Mouse (Mus musculus): ENCODE results near the gene Tnni1. TPM values are rescaled to one million over a fixed set of nuclear protein-coding genes. Genes with fewer than 3 reads are reported as not detected.

The Tnni1 gene
- total and polyA plus RNA-seq, 2 experiments, result 0.46 TPM; not detected in 1

- Histone ChIP-seq H3K9ac (ENCODE audit: low read depth, low read length) (no peak overlapping the region), H3K4me1 (ENCODE audit: control insufficient read depth, insufficient read depth, low read length) (no peaks in the 10 kb centered on the region), H3K4me3 (ENCODE audit: insufficient read depth, low read depth, low read length) (no peak overlapping the region), H3K27me3 (ENCODE audit: control insufficient read depth, insufficient read depth, low read length) (no peaks in the 10 kb centered on the region), H3K36me3 (ENCODE audit: control insufficient read depth, insufficient read depth, low read length) (no peaks in the 10 kb centered on the region), H3K79me2 (ENCODE audit: control insufficient read depth, insufficient read depth, low read length) (no peaks in the 10 kb centered on the region), H3K27ac (replicated peaks; ENCODE audit: insufficient read depth, low read depth, low read length) (no peak overlapping the region)
- no peak for DNase-seq (ENCODE audit: extremely low read depth, low read depth, low spot score)
- 62% methylated on average over 10 of the region's 10 CpGs for WGBS
- no peak for TF ChIP-seq CTCF (IDR thresholded peaks at IDR 0.05; ENCODE audit: low read depth, low read length)
- no peak for TF ChIP-seq POLR2A (IDR thresholded peaks at IDR 0.05; ENCODE audit: extremely low read depth, insufficient read depth, low read length)
Measured at GRCm38 (mm10) chr1:135807546-135807945, 28.3 kb downstream of the Tnni1 start.

- H3K36me3 ChIP-seq (ENCODE audit: control insufficient read depth, insufficient read depth, low read length), result no peaks in the 10 kb centered on the region
- no peaks in the 10 kb centered on the region for H3K27me3 ChIP-seq (ENCODE audit: control insufficient read depth, insufficient read depth, low read length)
- no peaks in the 10 kb centered on the region for H3K4me1 ChIP-seq (ENCODE audit: control insufficient read depth, insufficient read depth, low read length)
- no peak for TF ChIP-seq CTCF (IDR thresholded peaks at IDR 0.05; ENCODE audit: low read depth, low read length)
- TF ChIP-seq POLR2A (IDR thresholded peaks at IDR 0.05; ENCODE audit: extremely low read depth, insufficient read depth, low read length), result no peak
- H3K27ac ChIP-seq (replicated peaks; ENCODE audit: insufficient read depth, low read depth, low read length), result no peak overlapping the region
- no peak for DNase-seq (ENCODE audit: extremely low read depth, low read depth, low spot score)
- no peak overlapping the region for H3K4me3 ChIP-seq (ENCODE audit: insufficient read depth, low read depth, low read length)
- no peak overlapping the region for H3K9ac ChIP-seq (ENCODE audit: low read depth, low read length)
- no peaks in the 10 kb centered on the region for H3K79me2 ChIP-seq (ENCODE audit: control insufficient read depth, insufficient read depth, low read length)
- 54% methylated on average over 2 of the region's 2 CpGs for WGBS
Measured at GRCm38 (mm10) chr1:135810180-135810579, 30.9 kb downstream of the Tnni1 start.

- peak; percentile 99 for TF ChIP-seq CTCF (IDR thresholded peaks at IDR 0.05; ENCODE audit: low read depth, low read length)
- TF ChIP-seq POLR2A (IDR thresholded peaks at IDR 0.05; ENCODE audit: extremely low read depth, insufficient read depth, low read length), result no peak
- Histone ChIP-seq H3K79me2 (ENCODE audit: control insufficient read depth, insufficient read depth, low read length) (no peaks in the 10 kb centered on the region), H3K27ac (replicated peaks; ENCODE audit: insufficient read depth, low read depth, low read length) (no peak overlapping the region), H3K9ac (ENCODE audit: low read depth, low read length) (no peak overlapping the region), H3K27me3 (ENCODE audit: control insufficient read depth, insufficient read depth, low read length) (no peaks in the 10 kb centered on the region), H3K4me1 (ENCODE audit: control insufficient read depth, insufficient read depth, low read length) (no peaks in the 10 kb centered on the region), H3K4me3 (ENCODE audit: insufficient read depth, low read depth, low read length) (no peak overlapping the region), H3K36me3 (ENCODE audit: control insufficient read depth, insufficient read depth, low read length) (no peaks in the 10 kb centered on the region)
- 34% methylated on average over 7 of the region's 7 CpGs for WGBS
- peak; percentile 59 for DNase-seq (ENCODE audit: extremely low read depth, low read depth, low spot score)
Measured at GRCm38 (mm10) chr1:135811016-135811646, 31.9 kb downstream of the Tnni1 start.

GRCm38 (mm10) chr1:135812205-135812604 lies 33.0 kb downstream of the Tnni1 start:
- WGBS, result 82% methylated on average over 3 of the region's 3 CpGs
- no peaks in the 10 kb centered on the region for H3K4me1 ChIP-seq (ENCODE audit: control insufficient read depth, insufficient read depth, low read length)
- no peaks in the 10 kb centered on the region for H3K79me2 ChIP-seq (ENCODE audit: control insufficient read depth, insufficient read depth, low read length)
- H3K27me3 ChIP-seq (ENCODE audit: control insufficient read depth, insufficient read depth, low read length), result no peaks in the 10 kb centered on the region
- H3K36me3 ChIP-seq (ENCODE audit: control insufficient read depth, insufficient read depth, low read length), result no peaks in the 10 kb centered on the region
- H3K9ac ChIP-seq (ENCODE audit: low read depth, low read length), result no peak overlapping the region
- no peak overlapping the region for H3K4me3 ChIP-seq (ENCODE audit: insufficient read depth, low read depth, low read length)
- no peak for DNase-seq (ENCODE audit: extremely low read depth, low read depth, low spot score)
- no peak for TF ChIP-seq POLR2A (IDR thresholded peaks at IDR 0.05; ENCODE audit: extremely low read depth, insufficient read depth, low read length)
- H3K27ac ChIP-seq (replicated peaks; ENCODE audit: insufficient read depth, low read depth, low read length), result no peak overlapping the region

DNA sequence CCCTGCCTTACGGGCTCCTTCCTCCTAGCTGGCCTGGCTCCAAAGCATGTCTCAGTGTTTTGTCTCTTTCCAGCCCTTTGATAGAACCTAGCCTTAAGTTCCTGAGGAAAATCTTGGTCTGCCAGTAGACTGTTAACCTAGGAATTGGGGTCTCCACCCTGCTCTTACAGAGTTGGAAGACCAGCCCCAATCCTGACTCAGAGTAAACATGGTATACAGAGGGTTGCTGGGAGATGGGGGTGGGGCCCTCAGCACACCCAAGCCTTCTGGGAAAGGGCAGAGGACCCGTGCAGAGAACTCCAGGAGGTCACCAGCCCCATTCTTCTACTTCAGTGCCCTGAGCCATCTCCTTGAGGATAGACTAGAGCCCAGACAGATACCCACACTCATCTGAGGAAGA lies 33.4 kb downstream of the Tnni1 start:
- TF ChIP-seq CTCF (IDR thresholded peaks at IDR 0.05; ENCODE audit: low read depth, low read length) (no peak), POLR2A (IDR thresholded peaks at IDR 0.05; ENCODE audit: extremely low read depth, insufficient read depth, low read length) (no peak)
- H3K9ac ChIP-seq (ENCODE audit: low read depth, low read length), result no peak overlapping the region
- no peaks in the 10 kb centered on the region for H3K79me2 ChIP-seq (ENCODE audit: control insufficient read depth, insufficient read depth, low read length)
- H3K27ac ChIP-seq (replicated peaks; ENCODE audit: insufficient read depth, low read depth, low read length), result no peak overlapping the region
- H3K36me3 ChIP-seq (ENCODE audit: control insufficient read depth, insufficient read depth, low read length), result no peaks in the 10 kb centered on the region
- DNase-seq (ENCODE audit: extremely low read depth, low read depth, low spot score), result no peak
- H3K27me3 ChIP-seq (ENCODE audit: control insufficient read depth, insufficient read depth, low read length), result no peaks in the 10 kb centered on the region
- WGBS, result 53% methylated on average over 2 of the region's 2 CpGs
- H3K4me1 ChIP-seq (ENCODE audit: control insufficient read depth, insufficient read depth, low read length), result no peaks in the 10 kb centered on the region
- no peak overlapping the region for H3K4me3 ChIP-seq (ENCODE audit: insufficient read depth, low read depth, low read length)

- H3K27ac ChIP-seq (replicated peaks; ENCODE audit: insufficient read depth, low read depth, low read length), result no peak overlapping the region
- H3K4me1 ChIP-seq (ENCODE audit: control insufficient read depth, insufficient read depth, low read length), result no peaks in the 10 kb centered on the region
- no peak overlapping the region for H3K4me3 ChIP-seq (ENCODE audit: insufficient read depth, low read depth, low read length)
- TF ChIP-seq CTCF (IDR thresholded peaks at IDR 0.05; ENCODE audit: low read depth, low read length) (no peak), POLR2A (IDR thresholded peaks at IDR 0.05; ENCODE audit: extremely low read depth, insufficient read depth, low read length) (no peak)
- no peaks in the 10 kb centered on the region for H3K36me3 ChIP-seq (ENCODE audit: control insufficient read depth, insufficient read depth, low read length)
- H3K27me3 ChIP-seq (ENCODE audit: control insufficient read depth, insufficient read depth, low read length), result no peaks in the 10 kb centered on the region
- no peak for DNase-seq (ENCODE audit: extremely low read depth, low read depth, low spot score)
- H3K79me2 ChIP-seq (ENCODE audit: control insufficient read depth, insufficient read depth, low read length), result no peaks in the 10 kb centered on the region
- 66% methylated on average over 4 of the region's 4 CpGs for whole genome bisulfite sequencing
- H3K9ac ChIP-seq (ENCODE audit: low read depth, low read length), result no peak overlapping the region
Measured at GRCm38 (mm10) chr1:135813071-135813470, 33.8 kb downstream of the Tnni1 start.
